Mouse (Mus musculus) B cell, adult 2 months (primary cell): Measurements from ENCODE around the gene Med12l.

Experiments used
- DNase-seq, 2 experiments: peaks; one replicate each; pipeline ENCODE4 v3.0.0; 2022

The Med12l gene

GRCm38 (mm10) chr3:59343026-59343425 lies 337.4 kb downstream of the Med12l start:
- DNase-seq: no peak

- DNase-seq: peak; percentile 10 to 16
Observed at GRCm38 (mm10) chr3:59344065-59344905, 338.7 kb downstream of the Med12l start, which contains the start of gene Igsf10. Igsf10 (minus strand) TSS chr3:59344394.

GRCm38 (mm10) chr3:59351768-59352167 lies 346.1 kb downstream of the Med12l start:
- DNase-seq: no peak

GRCm38 (mm10) chr3:59354156-59354555 lies 348.5 kb downstream of the Med12l start:
- DNase-seq: no peak

GRCm38 (mm10) chr3:59360102-59360501 lies 354.5 kb downstream of the Med12l start:
- no peak for DNase-seq

- DNase-seq: no peak
Observed at GRCm38 (mm10) chr3:59361895-59362294, 356.3 kb downstream of the Med12l start.
